Mouse (Mus musculus): ENCODE data around the gene Aamdc.

GRCm38 (mm10) chr7:97519935-97520334 lies 59.4 kb downstream of the Aamdc start:
- no peak for TF ChIP-seq CTCF (conservative IDR thresholded peaks at IDR 0.05; ENCODE audit: low read length)
- no peak for TF ChIP-seq POU5F1 (IDR thresholded peaks at IDR 0.05; ENCODE audit: borderline replicate concordance, low read length)
- no peak for TF ChIP-seq NANOG (IDR thresholded peaks at IDR 0.05; ENCODE audit: borderline replicate concordance, low read length)
